Mouse (Mus musculus): Measurements from ENCODE around the gene Klhdc8a.
"Not testable (repeated sequence)": the region's sequence is repeated elsewhere in the genome, so short reads cannot be mapped to it uniquely, and the experiment has no call there.

The Klhdc8a gene

DNA sequence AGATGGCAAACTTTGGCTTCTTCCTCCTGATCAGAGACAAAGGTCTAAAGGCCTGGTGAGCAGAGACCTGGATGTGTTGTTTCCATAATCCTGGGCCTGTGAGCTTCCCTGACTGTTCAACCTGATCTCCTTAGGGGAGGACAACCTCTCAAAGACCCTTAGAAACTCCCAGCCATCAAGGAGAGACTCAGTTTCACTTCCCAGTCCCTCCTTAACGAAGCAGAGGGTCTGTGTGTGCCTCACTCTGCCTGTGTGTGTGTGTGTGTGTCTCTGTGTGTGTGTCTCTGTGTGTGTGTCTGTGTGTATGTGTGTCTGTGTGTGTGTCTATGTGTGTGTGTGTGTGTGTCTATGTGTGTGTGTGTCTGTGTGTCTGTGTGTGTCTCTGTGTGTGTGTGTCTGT, 45.2 kb downstream of the Klhdc8a start:
- no peak for DNase-seq (ENCODE audit: low spot score in 2 of 2)

DNA sequence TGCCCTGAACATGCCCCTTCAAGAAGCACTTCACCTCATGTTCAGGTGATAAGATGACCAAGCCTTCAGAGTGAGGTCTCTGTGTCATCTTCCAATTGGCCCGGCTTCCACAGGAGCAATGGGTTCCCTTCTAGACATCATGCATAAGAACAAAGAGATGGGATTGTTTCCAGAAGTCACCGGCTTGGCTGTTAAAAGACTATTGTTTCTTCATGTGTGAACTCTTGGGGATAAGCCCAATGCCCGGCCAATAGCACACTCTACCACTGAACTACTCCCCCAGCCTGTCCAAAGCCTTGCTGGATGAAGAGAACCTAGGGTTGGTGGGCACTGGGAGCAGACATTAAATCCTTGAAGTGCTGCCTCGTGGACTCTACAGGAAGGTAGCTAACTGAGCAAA, 47.1 kb downstream of the Klhdc8a start:
- no peak for DNase-seq (ENCODE audit: low spot score in 2 of 2)

DNA sequence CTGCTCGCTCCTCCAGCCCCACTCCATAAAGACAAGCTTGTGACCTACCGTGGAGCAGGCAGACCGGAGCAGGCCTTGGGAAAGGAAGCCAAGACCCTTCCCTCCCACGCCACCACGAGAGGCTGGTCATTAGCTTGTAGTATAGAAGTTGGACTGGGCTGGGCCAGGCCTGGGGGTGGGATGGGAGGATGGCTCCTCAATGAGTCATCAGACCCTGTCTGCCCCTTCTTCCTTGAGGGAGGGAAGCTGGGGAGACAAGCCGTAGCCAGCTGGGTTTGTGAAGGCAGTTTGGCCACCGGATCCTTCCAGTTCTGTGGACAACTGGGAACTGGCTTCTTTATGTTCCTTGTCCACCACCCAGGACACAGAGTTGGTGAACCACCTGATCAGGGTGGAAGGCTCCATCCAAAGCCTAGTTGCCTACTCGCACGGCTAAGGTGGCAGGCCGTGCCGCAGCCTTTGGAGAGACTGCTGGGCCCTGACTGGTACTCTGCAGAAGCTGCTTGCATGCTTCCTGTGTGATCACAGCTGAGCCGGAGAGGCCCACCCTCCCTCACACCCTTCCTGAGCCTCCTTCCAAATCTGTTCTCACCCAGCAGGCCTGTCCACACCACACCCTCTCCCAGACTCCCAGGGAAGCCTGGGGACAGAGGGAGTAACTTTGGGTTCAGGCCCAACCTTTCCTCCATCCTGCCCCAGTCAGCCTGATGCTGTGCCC, 47.9 kb downstream of the Klhdc8a start:
- DNase-seq (ENCODE audit: low spot score in 2 of 2): no peak

GRCm38 (mm10) chr1:132346951-132347350, 48.5 kb downstream of the Klhdc8a start:
- no peak for DNase-seq (ENCODE audit: low spot score in 2 of 2)

- no peak for DNase-seq (ENCODE audit: low spot score in 2 of 2)
These were observed 50.0 kb downstream of the Klhdc8a start for GRCm38 (mm10) chr1:132348401-132348800.

DNA sequence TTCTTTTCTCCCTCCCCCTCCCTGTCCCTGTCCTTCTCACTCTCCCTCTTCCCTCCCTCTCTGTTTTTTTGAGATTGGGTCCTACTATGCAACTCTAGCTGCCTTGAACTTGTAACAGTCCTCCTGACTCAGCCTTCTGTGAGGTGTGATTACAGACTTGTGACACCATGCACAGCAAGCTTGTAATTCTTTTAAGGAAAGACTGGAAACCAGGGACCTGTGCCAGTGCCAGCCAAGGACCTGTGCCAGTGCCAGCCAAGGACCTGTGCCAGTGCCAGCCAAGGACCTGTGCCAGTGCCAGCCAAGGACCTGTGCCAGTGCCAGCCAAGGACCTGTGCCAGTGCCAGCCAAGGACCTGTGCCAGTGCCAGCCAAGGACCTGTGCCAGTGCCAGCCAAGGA, 50.6 kb downstream of the Klhdc8a start:
- DNase-seq (ENCODE audit: low spot score in 2 of 2): not testable (repeated sequence)

GRCm38 (mm10) chr1:132349601-132350000, 51.2 kb downstream of the Klhdc8a start:
- not testable (repeated sequence) for DNase-seq (ENCODE audit: low spot score in 2 of 2)

- no peak for DNase-seq (ENCODE audit: low spot score in 2 of 2)
These were observed 52.6 kb downstream of the Klhdc8a start for GRCm38 (mm10) chr1:132351058-132351457.

GRCm38 (mm10) chr1:132353389-132353788, 55.0 kb downstream of the Klhdc8a start:
- DNase-seq (ENCODE audit: low spot score in 2 of 2): no peak

- DNase-seq (ENCODE audit: low spot score in 2 of 2): no peak
These were observed 55.8 kb downstream of the Klhdc8a start for GRCm38 (mm10) chr1:132354234-132354633.

GRCm38 (mm10) chr1:132355162-132355601, 56.8 kb downstream of the Klhdc8a start:
- no peak for DNase-seq (ENCODE audit: low spot score in 2 of 2)

DNA sequence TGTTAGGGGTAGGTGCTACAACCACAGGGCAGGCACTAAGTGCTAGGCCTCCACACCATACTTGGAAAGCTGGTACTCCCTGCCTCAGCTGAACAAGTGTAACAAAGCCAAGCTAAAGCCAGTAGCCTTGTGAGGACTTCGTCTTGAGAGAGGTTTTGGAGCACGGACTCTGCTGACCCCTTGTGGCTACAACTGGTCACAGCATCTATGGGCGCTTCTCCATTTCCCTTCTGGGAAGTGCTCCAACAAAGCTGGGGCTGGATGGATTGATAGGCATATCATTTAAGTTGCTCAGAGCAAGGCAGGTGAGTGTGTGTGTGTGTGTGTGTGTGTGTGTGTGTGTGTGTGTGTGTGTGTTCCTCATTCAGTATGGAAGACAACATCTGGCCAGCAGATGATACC, 57.4 kb downstream of the Klhdc8a start:
- peak; percentile 87 to 89 for DNase-seq (ENCODE audit: low spot score in 2 of 2)

- no peak for DNase-seq (ENCODE audit: low spot score in 2 of 2)
These were observed 58.4 kb downstream of the Klhdc8a start for GRCm38 (mm10) chr1:132356841-132357240.
